Mouse (Mus musculus) bone marrow, adult 2 months (tissue): ENCODE data around the gene Acvr1.

ENCODE experiments used
- CTCF ChIP-seq: fragments of 200-500 bp; IDR thresholded peaks from 2 replicates; pipeline ENCODE4 v1.5.1; 2011; ENCODE audit warnings: low read length, control low read depth; ENCODE audit not compliant: control insufficient read depth, insufficient read depth
- POLR2A ChIP-seq: fragments of 200-500 bp; IDR thresholded peaks from 2 replicates; pipeline ENCODE4 v1.6.1; 2011; ENCODE audit warnings: low read depth, mild to moderate bottlenecking, control low read depth, low read length, borderline replicate concordance; ENCODE audit not compliant: control insufficient read depth

DNA sequence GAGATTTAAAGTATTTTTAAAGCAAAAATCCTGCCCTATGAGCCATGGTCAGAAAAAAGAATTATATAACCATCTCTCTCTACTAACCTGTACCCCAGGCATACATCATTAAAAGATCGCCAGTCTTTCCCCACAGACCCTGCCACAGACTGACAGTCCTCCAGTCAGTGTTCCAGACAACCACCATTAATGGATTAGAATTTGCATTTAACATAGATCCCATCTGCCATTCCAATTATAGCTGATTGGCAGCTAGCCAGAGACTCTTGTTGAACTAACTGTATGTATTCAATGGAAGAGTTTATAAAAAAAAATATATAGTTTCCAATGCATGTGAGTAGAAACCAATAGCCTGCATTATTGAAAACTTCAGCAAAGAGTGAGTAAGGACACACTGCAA lies 187.5 kb downstream of the Acvr1 start:
- TF ChIP-seq CTCF: no peak
- no peak for TF ChIP-seq POLR2A
